Mouse (Mus musculus) midbrain, embryonic 16.5 days (tissue): ENCODE data around the gene Klf13. TPM values are rescaled to one million over a fixed set of nuclear protein-coding genes. Genes with fewer than 3 reads are reported as not detected.
A peak's percentile ranks its signal among the peaks of the same experiment; 100 is the strongest.

ENCODE experiments used
- ATAC-seq: fragments of 200-750 bp; cut with Nextera tagmentation; 2 replicates; pipeline ENCODE4 v1.8.0; 2017; ENCODE audit warnings: moderate TSS enrichment
- H3K27ac ChIP-seq: fragments of 300-500 bp; sonication (generic); 2 replicates; pipeline ENCODE4 v1.5.1; 2014; ENCODE audit warnings: mild to moderate bottlenecking, low read length, mixed read lengths
- H3K27me3 ChIP-seq: fragments of 300-500 bp; sonication (generic); 2 replicates; pipeline ENCODE4 v1.6.1; 2014; ENCODE audit warnings: low read depth, low read length, mixed read lengths; ENCODE audit not compliant: control insufficient read depth, insufficient read depth
- H3K36me3 ChIP-seq: fragments of 300-500 bp; sonication (generic); 2 replicates; pipeline ENCODE4 v1.6.1; 2014; ENCODE audit warnings: mild to moderate bottlenecking, low read length, moderate library complexity, mixed read lengths; ENCODE audit not compliant: control insufficient read depth, insufficient read depth
- H3K4me1 ChIP-seq: fragments of 300-500 bp; sonication (generic); 2 replicates; pipeline ENCODE4 v1.6.1; 2014; ENCODE audit warnings: mild to moderate bottlenecking, low read length, mixed read lengths; ENCODE audit not compliant: control insufficient read depth, insufficient read depth
- H3K4me2 ChIP-seq: fragments of 300-500 bp; sonication (generic); 2 replicates; pipeline ENCODE4 v1.6.1; 2014; ENCODE audit warnings: mild to moderate bottlenecking, low read length, mixed read lengths
- H3K4me3 ChIP-seq: fragments of 300-500 bp; sonication (generic); 2 replicates; pipeline ENCODE4 v1.5.1; 2014; ENCODE audit warnings: low read depth, mild to moderate bottlenecking, low read length, moderate library complexity, mixed read lengths
- H3K9ac ChIP-seq: fragments of 300-500 bp; sonication (generic); 2 replicates; pipeline ENCODE4 v1.6.1; 2014; ENCODE audit warnings: low read depth, low read length, mixed read lengths
- H3K9me3 ChIP-seq: fragments of 300-500 bp; sonication (generic); replicated peaks from 2 replicates; pipeline ENCODE4 v1.6.1; 2014; ENCODE audit warnings: mild to moderate bottlenecking, low read length, mixed read lengths; ENCODE audit not compliant: control insufficient read depth, poor library complexity, severe bottlenecking
- WGBS: fragments of 180-500 bp; shearing (Covaris S2); extraction: QIAGEN DNeasy Blood & Tissue Kit; methylation state at CpG from one replicate; pipeline ENCODE4 v1.1.7; 2014; 5-methylcytosine and 5-hydroxymethylcytosine counted together
- polyA plus RNA-seq: library from polyadenylated mRNA; unstranded; fragments of >200 nt; fragmentation: Nextera tagmentation; extraction: Ambion mirVana; gene quantifications from 2 replicates; pipeline ENCODE4 v1.2.1, GENCODE M21; 2015

Klf13 gene
- polyA plus RNA-seq, 1 experiment from 2014 or later = 21.6 TPM

DNA sequence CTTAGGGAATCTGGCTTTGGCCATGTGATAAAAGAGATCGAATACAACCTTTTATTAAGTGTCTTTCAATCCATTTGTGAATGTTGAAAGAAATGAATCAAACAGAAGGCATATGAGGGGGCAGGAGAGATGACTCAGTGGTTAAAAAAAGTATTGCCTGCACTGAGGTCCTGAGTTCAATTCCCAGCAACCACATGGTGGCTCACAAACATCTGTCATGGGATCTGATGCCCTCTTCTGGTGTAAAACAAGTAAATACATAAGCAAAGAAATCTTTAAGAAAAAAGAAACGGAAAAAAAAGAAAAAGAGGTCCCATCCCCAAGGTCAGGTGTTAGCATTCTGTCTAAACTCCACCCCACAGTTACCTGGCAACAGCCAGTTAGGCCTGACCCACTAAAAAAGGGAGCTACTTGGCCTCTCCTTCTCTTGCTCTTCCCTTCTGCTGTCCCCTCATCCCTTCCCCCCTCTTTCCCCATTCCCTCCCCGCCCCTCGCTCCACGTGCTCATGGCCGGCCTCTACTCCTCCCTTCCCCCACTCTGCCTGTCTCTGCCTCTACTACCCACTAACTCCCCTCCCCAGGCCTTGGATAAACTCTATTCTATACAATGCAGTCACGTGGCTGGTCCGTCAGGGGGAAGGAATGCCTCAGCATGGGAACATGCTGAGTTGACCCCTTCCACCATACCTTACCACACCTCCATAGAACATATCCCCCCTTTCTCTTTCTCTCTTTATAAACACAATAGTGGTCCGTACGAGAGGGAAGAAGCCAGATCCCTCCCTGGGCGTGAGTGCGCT, 25.6 kb downstream of the Klf13 start:
- Histone ChIP-seq H3K4me3 (no peak overlapping the region), H3K4me1 (peaks cover 38% of the 10 kb centered on the region), H3K9ac (no peak overlapping the region), H3K27ac (no peak overlapping the region), H3K27me3 (no peaks in the 10 kb centered on the region), H3K36me3 (no peaks in the 10 kb centered on the region), H3K9me3 (no peaks in the 10 kb centered on the region), H3K4me2 (no peak overlapping the region)
- WGBS = 26% methylated on average over 12 of the region's 12 CpGs
- no peak for ATAC-seq

DNA sequence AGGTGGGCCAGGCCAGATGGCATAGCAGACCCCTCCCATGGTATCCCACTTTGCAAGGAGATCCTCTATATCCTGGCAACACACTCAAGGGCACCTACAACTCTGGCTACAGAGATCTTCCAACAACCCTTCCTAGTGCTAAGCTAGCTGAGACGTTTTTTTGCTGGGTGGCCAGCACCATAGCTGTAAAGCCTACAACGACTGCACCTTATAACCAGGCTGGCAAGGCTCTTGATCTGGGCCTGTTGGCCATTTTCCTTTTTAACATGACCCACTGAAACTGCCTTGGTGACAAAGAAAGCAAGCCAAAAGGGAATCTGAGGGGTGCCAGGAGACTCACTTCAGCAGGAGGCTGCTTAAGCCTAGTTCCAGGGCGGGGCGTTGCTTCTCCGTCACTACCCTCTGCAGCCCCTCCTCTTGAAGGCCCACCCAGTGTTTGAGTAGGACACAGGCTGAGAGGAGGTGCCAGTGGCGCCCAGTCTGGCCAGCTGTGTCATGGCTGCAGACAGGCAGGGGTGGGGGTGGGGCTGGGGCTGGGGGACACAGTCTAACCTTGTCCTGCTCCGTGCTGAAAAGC, 26.4 kb downstream of the Klf13 start:
- no peaks in the 10 kb centered on the region for H3K9me3 ChIP-seq
- peak; percentile 23 for ATAC-seq
- no peak overlapping the region for H3K4me3 ChIP-seq
- H3K36me3 ChIP-seq = no peaks in the 10 kb centered on the region
- 22% methylated on average over 7 of the region's 7 CpGs for WGBS
- no peak overlapping the region for H3K9ac ChIP-seq
- H3K4me1 ChIP-seq = peaks cover 36% of the 10 kb centered on the region
- H3K4me2 ChIP-seq = no peak overlapping the region
- H3K27ac ChIP-seq = 0 out of 2 replicates have a peak overlapping the region, but pooled peaks have one; percentile 3
- no peaks in the 10 kb centered on the region for H3K27me3 ChIP-seq

DNA sequence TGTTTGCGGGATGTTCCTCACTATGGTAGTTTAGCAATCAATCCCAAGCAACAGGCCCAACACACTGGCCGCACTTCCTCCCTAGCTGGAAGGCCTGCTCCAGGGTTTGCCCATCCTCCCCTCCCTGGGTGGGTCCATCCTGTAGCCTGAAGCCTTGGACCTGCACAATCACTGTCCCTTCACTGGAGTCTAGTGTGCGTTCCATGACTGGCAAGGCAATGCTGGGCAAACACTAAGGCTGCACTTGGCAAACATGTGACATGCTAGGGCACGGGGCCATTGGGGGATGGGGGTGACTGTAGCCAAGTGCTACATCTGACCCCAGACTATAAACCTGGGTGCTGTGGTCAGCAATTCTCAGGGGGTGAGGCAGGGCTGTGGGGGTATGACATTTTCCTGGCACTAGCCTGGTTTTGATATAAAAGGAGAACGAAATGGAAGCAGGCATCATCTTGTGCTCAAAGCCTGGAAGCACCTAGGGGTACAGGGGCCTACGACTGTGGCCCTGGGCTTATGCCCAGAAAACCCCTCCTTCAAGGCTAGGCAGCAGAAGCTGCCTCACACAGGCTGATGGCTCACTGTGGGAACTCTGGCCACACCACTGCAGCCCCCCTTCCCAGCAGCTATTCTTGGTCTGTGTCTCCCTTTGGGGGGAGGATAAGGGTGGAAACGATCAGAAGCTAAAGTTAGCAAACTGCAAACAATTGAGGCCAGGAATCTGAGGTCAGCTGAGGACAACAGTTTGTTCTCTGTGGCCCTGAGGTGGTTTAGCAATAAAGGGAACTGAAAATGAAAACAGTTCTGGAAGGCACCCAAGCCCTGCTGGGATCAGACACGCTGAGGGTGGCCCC, 27.1 kb downstream of the Klf13 start:
- Histone ChIP-seq H3K27me3 (no peaks in the 10 kb centered on the region), H3K4me3 (no peak overlapping the region), H3K9me3 (no peaks in the 10 kb centered on the region), H3K4me2 (no peak overlapping the region), H3K27ac (peak overlapping the region; percentile 12; the same call in 1 of the 2 replicates), H3K4me1 (peaks cover 36% of the 10 kb centered on the region), H3K36me3 (no peaks in the 10 kb centered on the region), H3K9ac (no peak overlapping the region)
- peak; percentile 16; the same call in 1 of the 2 replicates for ATAC-seq
- WGBS = 62% methylated on average over 8 of the region's 8 CpGs

DNA sequence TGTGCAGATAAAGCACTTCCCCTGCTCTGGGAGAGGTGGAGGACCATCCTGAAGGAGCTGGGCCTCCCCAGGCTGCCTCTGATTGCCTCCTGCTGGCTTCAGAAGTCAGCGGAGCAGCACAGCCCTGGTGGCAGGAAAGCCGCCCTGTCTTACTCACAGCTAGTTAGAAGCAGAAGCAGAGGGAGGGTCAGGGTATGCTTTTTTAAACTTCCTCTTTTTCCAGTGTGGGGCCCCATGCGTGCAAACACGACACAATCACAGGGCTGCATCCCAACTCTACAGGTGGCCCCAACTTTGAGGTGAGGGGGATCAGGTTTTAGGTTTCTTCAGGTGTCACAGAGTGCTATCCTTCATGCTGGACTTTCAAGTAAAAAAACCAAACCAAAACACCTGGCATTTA, 27.8 kb downstream of the Klf13 start:
- Histone ChIP-seq H3K36me3 (no peaks in the 10 kb centered on the region), H3K4me2 (no peak overlapping the region), H3K27me3 (no peaks in the 10 kb centered on the region), H3K4me1 (peaks cover 36% of the 10 kb centered on the region), H3K4me3 (no peak overlapping the region), H3K9ac (no peak overlapping the region), H3K27ac (no peak overlapping the region), H3K9me3 (no peaks in the 10 kb centered on the region)
- ATAC-seq = no peak
- WGBS = 42% methylated on average over 4 of the region's 4 CpGs

DNA sequence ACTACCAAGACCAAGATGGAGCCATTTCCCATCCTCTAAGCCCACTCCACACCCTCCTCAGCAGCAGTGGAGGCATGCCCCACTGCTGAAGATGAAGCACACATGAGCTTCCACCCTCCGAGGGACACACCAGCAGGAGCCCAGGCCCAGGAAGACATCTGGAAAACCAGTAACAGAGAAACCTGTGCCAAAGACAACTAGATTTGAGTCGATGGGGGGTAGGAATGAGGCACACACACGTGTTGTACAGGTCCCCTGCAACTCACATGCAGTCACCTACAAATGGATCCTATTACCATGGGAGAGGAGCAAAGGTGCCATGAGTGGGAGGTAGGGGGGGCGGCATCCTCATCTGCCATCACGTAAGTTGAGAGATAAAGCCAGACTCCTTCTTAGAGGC, 28.5 kb downstream of the Klf13 start:
- no peak for ATAC-seq
- Histone ChIP-seq H3K9me3 (no peaks in the 10 kb centered on the region), H3K4me3 (no peak overlapping the region), H3K36me3 (no peaks in the 10 kb centered on the region), H3K27ac (no peak overlapping the region), H3K4me1 (peaks cover 36% of the 10 kb centered on the region), H3K4me2 (no peak overlapping the region), H3K27me3 (no peaks in the 10 kb centered on the region), H3K9ac (no peak overlapping the region)
- 78% methylated on average over 5 of the region's 5 CpGs for WGBS

DNA sequence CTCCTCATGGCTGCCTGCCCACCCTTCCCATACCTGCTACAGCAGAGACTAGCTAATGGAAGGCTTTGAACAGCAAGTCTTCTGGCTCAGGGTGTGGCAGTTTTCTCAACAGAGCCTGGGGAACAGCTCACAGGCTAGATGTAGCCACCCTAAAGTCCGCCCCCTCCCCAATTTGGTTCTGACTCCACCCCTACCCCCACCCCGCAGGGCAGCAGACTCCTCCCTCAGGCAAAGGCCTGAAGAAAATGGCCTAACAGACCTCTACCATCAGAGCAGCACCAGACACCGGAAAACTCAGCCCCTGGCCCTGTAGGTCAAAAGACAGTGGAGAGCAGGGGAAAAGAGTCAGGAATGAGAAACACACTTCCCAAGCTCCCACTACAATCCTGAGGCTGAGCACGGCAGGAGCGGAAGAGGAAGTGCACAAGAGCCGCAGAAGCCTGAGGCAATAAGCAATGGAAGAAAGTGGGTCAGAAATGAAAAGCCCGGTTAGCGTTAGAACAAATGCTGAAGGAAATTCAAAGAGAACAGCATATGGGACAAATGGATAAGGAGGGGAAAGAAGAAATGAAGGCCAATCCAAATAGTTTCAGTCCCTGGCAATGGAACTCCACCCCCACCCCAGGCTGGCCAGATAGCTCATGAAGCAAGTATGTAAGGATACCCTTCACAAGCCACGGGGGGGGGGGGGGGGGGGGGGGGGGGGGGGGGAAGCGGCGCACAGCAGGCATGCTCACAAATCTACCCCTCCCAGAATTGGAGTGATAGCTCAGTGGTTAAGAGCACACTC, 30.0 kb downstream of the Klf13 start:
- no peaks in the 10 kb centered on the region for H3K27me3 ChIP-seq

DNA sequence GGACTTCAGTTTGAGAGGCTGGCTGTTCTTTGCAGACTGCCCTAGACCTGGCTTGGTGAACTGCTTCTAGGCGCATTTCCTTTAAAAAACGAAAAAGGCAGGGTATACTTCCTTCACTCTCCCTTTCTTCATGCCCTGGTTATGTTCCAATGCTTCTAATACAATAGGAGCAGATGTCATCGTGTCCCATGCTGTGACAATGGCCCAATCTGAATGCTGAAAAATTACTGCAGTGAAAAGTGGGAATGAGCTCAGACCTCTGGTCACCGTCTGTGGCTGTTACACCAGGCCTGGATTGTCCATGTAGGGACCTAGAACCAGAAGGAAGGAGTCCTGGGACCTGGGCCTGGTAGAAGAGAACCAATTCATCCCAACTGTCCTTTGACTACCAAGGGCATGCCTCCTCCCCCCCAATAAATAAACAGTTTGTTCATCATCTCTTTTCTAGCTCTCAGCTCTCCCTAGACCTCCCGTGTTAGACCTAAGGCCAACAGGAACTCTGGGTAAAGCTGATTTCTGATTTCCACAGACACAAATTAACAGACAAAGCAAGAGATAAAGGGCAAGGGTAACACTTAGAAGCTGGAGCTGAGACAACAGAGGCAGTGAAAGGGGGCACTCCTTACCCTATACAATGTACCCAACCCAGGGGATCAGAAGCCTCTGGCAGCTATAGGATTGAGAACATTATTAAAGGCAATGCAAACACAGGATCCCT, 30.8 kb downstream of the Klf13 start:
- WGBS = 77% methylated on average over 5 of the region's 5 CpGs
- Histone ChIP-seq H3K27ac (peak overlapping the region; percentile 70), H3K4me3 (no peak overlapping the region), H3K4me1 (peaks cover 36% of the 10 kb centered on the region), H3K4me2 (no peak overlapping the region), H3K9me3 (no peaks in the 10 kb centered on the region), H3K27me3 (no peaks in the 10 kb centered on the region), H3K36me3 (no peaks in the 10 kb centered on the region), H3K9ac (no peak overlapping the region)
- ATAC-seq = no peak

More for the DNA sequence above, 30.0 kb downstream of the Klf13 start:
- no peaks in the 10 kb centered on the region for H3K9me3 ChIP-seq
- 0 out of 2 replicates have a peak, but pooled peaks have one; percentile 16 for ATAC-seq
- H3K4me1 ChIP-seq = peaks cover 36% of the 10 kb centered on the region
- H3K36me3 ChIP-seq = no peaks in the 10 kb centered on the region
- H3K4me3 ChIP-seq = no peak overlapping the region
- peak overlapping the region; percentile 70 for H3K27ac ChIP-seq
- WGBS = 33% methylated on average over 8 of the region's 11 CpGs
- no peak overlapping the region for H3K4me2 ChIP-seq
- H3K9ac ChIP-seq = no peak overlapping the region

DNA sequence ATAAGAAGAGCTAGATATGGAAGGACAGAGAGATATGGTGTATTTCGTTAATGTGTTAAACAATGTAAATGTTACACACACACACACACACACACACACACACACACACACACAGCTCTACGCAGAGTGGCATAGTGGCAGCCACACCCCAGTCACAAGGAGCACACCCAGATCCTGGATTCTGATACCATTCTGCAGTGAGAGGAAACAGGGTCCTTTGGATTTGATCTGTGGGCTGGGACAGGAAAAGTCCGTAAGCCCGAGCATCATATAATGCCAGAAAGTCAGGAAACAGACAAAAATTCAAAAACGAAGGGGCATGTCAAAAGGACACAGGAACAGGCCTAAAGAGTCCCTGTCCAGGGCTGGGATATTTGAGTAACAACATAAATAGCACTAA, 33.1 kb downstream of the Klf13 start:
- no peaks in the 10 kb centered on the region for H3K36me3 ChIP-seq
- H3K9me3 ChIP-seq = no peaks in the 10 kb centered on the region
- no peak overlapping the region for H3K4me2 ChIP-seq
- ATAC-seq = no peak
- no peak overlapping the region for H3K4me3 ChIP-seq
- H3K4me1 ChIP-seq = peaks cover 31% of the 10 kb centered on the region
- no peak overlapping the region for H3K9ac ChIP-seq
- no peak overlapping the region for H3K27ac ChIP-seq
- WGBS = 92% methylated on average over 5 of the region's 5 CpGs
- H3K27me3 ChIP-seq = no peaks in the 10 kb centered on the region
